Mouse (Mus musculus) heart, postnatal 0 days (tissue): ENCODE measurements at regions not wholly inside any gene's neighbourhood (a gene's known extent, or its start where the extent isn't known, plus 50 kb on each side); places are given as distances from the start of the nearest gene placed in this dataset.

Experiments used
- ATAC-seq: fragments of 200-750 bp; cut with Nextera tagmentation; 2 replicates; pipeline ENCODE4 v1.8.0; 2017; ENCODE audit warnings: low read depth, moderate number of reproducible peaks, moderate library complexity; ENCODE audit not compliant: insufficient read depth
- DNase-seq: peaks from one replicate; pipeline ENCODE4 v3.0.0-alpha.2; 2016; ENCODE audit warnings: low spot score
- H3K27ac ChIP-seq: fragments of 300-500 bp; sonication (generic); 2 replicates; pipeline ENCODE4 v1.5.1; 2014; ENCODE audit warnings: low read depth, mild to moderate bottlenecking
- H3K27me3 ChIP-seq: fragments of 300-500 bp; sonication (generic); 2 replicates; pipeline ENCODE4 v1.6.1; 2014; ENCODE audit warnings: low read length, mixed read lengths; ENCODE audit not compliant: control insufficient read depth, insufficient read depth
- H3K36me3 ChIP-seq: fragments of 300-500 bp; sonication (generic); replicated peaks from 2 replicates; pipeline ENCODE4 v1.6.1; 2014; ENCODE audit warnings: low read length, mixed read lengths; ENCODE audit not compliant: control insufficient read depth, insufficient read depth
- H3K4me1 ChIP-seq: fragments of 300-500 bp; sonication (generic); 2 replicates; pipeline ENCODE4 v1.6.1; 2014; ENCODE audit warnings: antibody characterized with exemption; ENCODE audit not compliant: control insufficient read depth, insufficient read depth
- H3K4me2 ChIP-seq: fragments of 300-500 bp; sonication (generic); 2 replicates; pipeline ENCODE4 v1.6.1; 2014; ENCODE audit warnings: low read depth, mild to moderate bottlenecking, low read length, moderate library complexity
- H3K4me3 ChIP-seq: fragments of 300-500 bp; sonication (generic); 2 replicates; pipeline ENCODE4 v1.5.1; 2014; ENCODE audit warnings: low read depth, low read length
- H3K9ac ChIP-seq: fragments of 300-500 bp; sonication (generic); replicated peaks from 2 replicates; pipeline ENCODE4 v1.6.1; 2014; ENCODE audit warnings: low read depth, low read length, mixed read lengths
- H3K9me3 ChIP-seq: fragments of 300-500 bp; sonication (generic); replicated peaks from 2 replicates; pipeline ENCODE4 v1.6.1; 2016; ENCODE audit warnings: low read length; ENCODE audit not compliant: control insufficient read depth
- CTCF ChIP-seq: IDR thresholded peaks from 2 replicates; pipeline ENCODE4 v1.5.1; 2016; ENCODE audit warnings: antibody characterized with exemption, control low read depth, low read depth
- EP300 ChIP-seq: IDR thresholded peaks from 2 replicates; pipeline ENCODE4 v1.6.1; 2016; ENCODE audit warnings: antibody characterized with exemption, low read depth
- WGBS: fragments of 180-500 bp; shearing (Covaris S2); extraction: QIAGEN DNeasy Blood & Tissue Kit; methylation state at CpG from one replicate; pipeline ENCODE4 v1.1.7; 2014; 5-methylcytosine and 5-hydroxymethylcytosine counted together

DNA sequence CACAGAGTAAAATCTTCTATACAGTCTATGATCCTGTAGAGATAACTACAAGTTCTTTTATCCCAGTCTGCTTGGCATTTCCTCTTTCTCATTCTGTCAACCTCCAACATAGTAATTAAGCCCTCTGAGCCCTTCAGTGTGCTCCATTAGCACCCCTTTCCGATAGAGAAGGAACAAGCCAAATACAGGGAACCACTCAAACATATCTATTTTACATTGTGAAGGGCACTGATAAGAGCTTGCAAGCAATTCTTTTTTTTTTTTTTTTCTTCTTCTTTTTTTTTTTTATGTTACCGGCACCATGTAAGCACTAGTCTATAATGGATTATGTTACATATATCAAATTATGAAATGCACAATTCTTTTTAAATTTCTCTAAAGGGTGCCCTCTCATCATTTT, 660.5 kb downstream of the Cdh8 start:
- Histone ChIP-seq H3K27ac (no peak overlapping the region), H3K27me3 (no peaks in the 10 kb centered on the region), H3K9me3 (no peaks in the 10 kb centered on the region), H3K4me1 (no peaks in the 10 kb centered on the region), H3K36me3 (no peaks in the 10 kb centered on the region), H3K9ac (no peak overlapping the region), H3K4me3 (no peak overlapping the region), H3K4me2 (no peak overlapping the region)
- DNase-seq (no peak), ATAC-seq (no peak)
- TF ChIP-seq EP300: no peak
- no peak for TF ChIP-seq CTCF
- WGBS: 55% methylated on average over 2 of the region's 2 CpGs

- Histone ChIP-seq H3K9ac (no peak overlapping the region), H3K4me3 (no peak overlapping the region), H3K4me1 (no peaks in the 10 kb centered on the region), H3K36me3 (no peaks in the 10 kb centered on the region), H3K27ac (no peak overlapping the region), H3K4me2 (no peak overlapping the region), H3K27me3 (no peaks in the 10 kb centered on the region), H3K9me3 (no peaks in the 10 kb centered on the region)
- TF ChIP-seq CTCF: no peak
- TF ChIP-seq EP300: no peak
- no peak for DNase-seq
- WGBS: 46% methylated on average over 6 of the region's 6 CpGs
- ATAC-seq: no peak
These were observed 663.9 kb downstream of the Cdh8 start for GRCm38 (mm10) chr8:98752367-98752766.

DNA sequence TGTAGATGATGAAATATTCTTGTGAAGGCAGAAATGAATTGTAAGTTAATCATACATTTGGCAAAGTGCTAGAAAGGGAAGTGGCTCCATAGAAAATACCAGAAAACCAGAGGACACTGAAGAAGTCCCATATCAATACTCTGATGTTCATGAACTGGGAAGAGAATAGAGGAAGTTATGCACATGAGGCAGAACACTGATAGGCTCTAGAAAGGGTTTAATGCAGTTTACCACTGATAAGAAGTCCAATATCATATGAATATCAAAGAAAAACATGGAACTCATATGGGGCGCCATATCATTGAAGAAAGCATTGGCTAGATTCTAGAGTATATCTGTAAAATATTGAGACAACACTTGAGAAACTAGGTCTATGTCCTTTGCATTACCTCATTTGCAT, 708.5 kb downstream of the Cdh8 start:
- H3K27me3 ChIP-seq: no peaks in the 10 kb centered on the region
- no peak overlapping the region for H3K9ac ChIP-seq
- 74% methylated on average over 1 of the region's 1 CpGs for WGBS
- H3K27ac ChIP-seq: no peak overlapping the region
- no peak for ATAC-seq
- TF ChIP-seq EP300: no peak
- TF ChIP-seq CTCF: no peak
- DNase-seq: no peak
- no peaks in the 10 kb centered on the region for H3K9me3 ChIP-seq
- no peak overlapping the region for H3K4me3 ChIP-seq
- no peak overlapping the region for H3K4me2 ChIP-seq
- H3K4me1 ChIP-seq: no peaks in the 10 kb centered on the region
- no peaks in the 10 kb centered on the region for H3K36me3 ChIP-seq

- WGBS: 53% methylated on average over 4 of the region's 4 CpGs
- no peaks in the 10 kb centered on the region for H3K9me3 ChIP-seq
- ATAC-seq (no peak), DNase-seq (no peak)
- no peaks in the 10 kb centered on the region for H3K27me3 ChIP-seq
- no peak overlapping the region for H3K9ac ChIP-seq
- no peak overlapping the region for H3K4me3 ChIP-seq
- no peak overlapping the region for H3K4me2 ChIP-seq
- no peaks in the 10 kb centered on the region for H3K4me1 ChIP-seq
- TF ChIP-seq CTCF: no peak
- TF ChIP-seq EP300: no peak
- H3K27ac ChIP-seq: no peak overlapping the region
- no peaks in the 10 kb centered on the region for H3K36me3 ChIP-seq
These were observed 710.1 kb downstream of the Cdh8 start for GRCm38 (mm10) chr8:98706122-98706521.

DNA sequence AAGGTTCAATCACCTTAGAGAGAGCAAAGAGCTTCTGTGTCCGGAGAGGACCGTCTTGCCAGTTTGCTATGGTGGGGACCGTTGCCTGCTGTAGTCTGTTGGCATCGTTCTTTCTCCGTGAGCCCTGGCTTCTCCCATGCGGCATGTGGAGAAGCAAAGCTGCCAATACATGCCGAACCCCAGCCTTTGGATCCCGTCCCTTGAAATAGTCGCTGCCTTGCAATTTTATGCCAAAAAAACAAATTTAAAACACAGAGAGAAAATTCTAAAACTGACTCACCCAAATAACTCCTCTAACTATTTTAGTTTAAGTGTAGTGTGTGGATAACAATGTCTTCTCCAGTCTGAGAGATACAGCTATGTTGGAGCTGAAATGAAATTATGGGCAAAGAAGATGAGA, 731.1 kb downstream of the Cdh8 start:
- no peaks in the 10 kb centered on the region for H3K27me3 ChIP-seq
- TF ChIP-seq EP300 (no peak), CTCF (no peak)
- H3K9ac ChIP-seq: no peak overlapping the region
- no peak overlapping the region for H3K27ac ChIP-seq
- DNase-seq (no peak), ATAC-seq (no peak)
- H3K36me3 ChIP-seq: no peaks in the 10 kb centered on the region
- H3K4me2 ChIP-seq: no peak overlapping the region
- no peaks in the 10 kb centered on the region for H3K4me1 ChIP-seq
- H3K9me3 ChIP-seq: no peaks in the 10 kb centered on the region
- H3K4me3 ChIP-seq: no peak overlapping the region
- WGBS: 84% methylated on average over 9 of the region's 9 CpGs

DNA sequence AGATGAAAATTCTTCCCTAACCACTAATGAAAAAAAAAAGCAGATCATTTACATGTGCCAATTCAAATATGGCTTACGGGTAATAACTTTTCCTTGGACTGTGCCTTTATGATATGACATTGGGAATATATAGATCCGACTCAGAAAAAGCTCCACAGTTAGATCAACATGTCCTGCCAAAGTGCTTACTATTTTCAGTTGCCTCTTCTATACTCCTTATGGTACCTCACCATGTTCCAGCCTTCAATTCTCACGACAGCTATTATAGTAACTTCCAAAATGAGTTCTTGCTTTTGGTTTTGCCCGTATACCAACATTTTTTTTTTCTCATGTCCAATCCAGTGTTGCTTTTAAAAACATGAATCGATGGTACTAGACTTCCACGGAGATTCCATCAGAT, 731.7 kb downstream of the Cdh8 start:
- H3K4me2 ChIP-seq: no peak overlapping the region
- ATAC-seq: no peak
- no peaks in the 10 kb centered on the region for H3K4me1 ChIP-seq
- WGBS: 77% methylated on average over 6 of the region's 6 CpGs
- no peak overlapping the region for H3K9ac ChIP-seq
- H3K36me3 ChIP-seq: no peaks in the 10 kb centered on the region
- no peaks in the 10 kb centered on the region for H3K27me3 ChIP-seq
- H3K27ac ChIP-seq: no peak overlapping the region
- DNase-seq: no peak
- no peaks in the 10 kb centered on the region for H3K9me3 ChIP-seq
- H3K4me3 ChIP-seq: no peak overlapping the region
- TF ChIP-seq EP300: no peak
- TF ChIP-seq CTCF: no peak
